Mouse (Mus musculus) heart, embryonic 14.5 days (tissue): ENCODE measurements at regions not wholly inside any gene's neighbourhood (a gene's known extent, or its start where the extent isn't known, plus 50 kb on each side); places are given as distances from the start of the nearest gene placed in this dataset.

ENCODE experiments used
- ATAC-seq: fragments of 200-750 bp; cut with Nextera tagmentation; 2 replicates; pipeline ENCODE4 v1.8.0; 2017; ENCODE audit warnings: low read depth, moderate TSS enrichment; ENCODE audit not compliant: insufficient number of reproducible peaks, insufficient read depth, low FRiP score
- H3K27ac ChIP-seq, 2 experiments: fragments of 200-500 bp in 1 of 2; fragments of 300-500 bp in 1 of 2; sonication (generic) in 1 of 2; replicated peaks in 1 of 2; 2 replicates each; pipeline ENCODE4 v1.5.1; 2012 to 2014; ENCODE audit warnings: low read depth in 2 of 2, low read length in 2 of 2, control low read depth in 1 of 2, mild to moderate bottlenecking in 1 of 2, mixed read lengths in 1 of 2; ENCODE audit not compliant: control insufficient read depth in 1 of 2, insufficient read depth in 1 of 2
- H3K27me3 ChIP-seq: fragments of 300-500 bp; sonication (generic); 2 replicates; pipeline ENCODE4 v1.6.1; 2014; ENCODE audit warnings: mild to moderate bottlenecking, low read length, control low read depth; ENCODE audit not compliant: control insufficient read depth, insufficient read depth
- H3K36me3 ChIP-seq: fragments of 300-500 bp; sonication (generic); 2 replicates; pipeline ENCODE4 v1.6.1; 2014; ENCODE audit warnings: mild to moderate bottlenecking, control low read depth, low read length, mixed read lengths; ENCODE audit not compliant: control insufficient read depth, insufficient read depth
- H3K4me1 ChIP-seq, 2 experiments: fragments of 200-500 bp in 1 of 2; fragments of 300-500 bp in 1 of 2; sonication (generic) in 1 of 2; 2 replicates each; pipeline ENCODE4 v1.6.1; 2012 to 2014; ENCODE audit warnings: low read length in 2 of 2, control low read depth in 1 of 2, mixed read lengths in 1 of 2; ENCODE audit not compliant: control insufficient read depth in 2 of 2, insufficient read depth in 2 of 2
- H3K4me2 ChIP-seq: fragments of 300-500 bp; sonication (generic); 2 replicates; pipeline ENCODE4 v1.6.1; 2014; ENCODE audit warnings: mild to moderate bottlenecking, low read length
- H3K4me3 ChIP-seq, 2 experiments: fragments of 200-500 bp in 1 of 2; fragments of 300-500 bp in 1 of 2; sonication (generic) in 1 of 2; 2 replicates each; pipeline ENCODE4 v1.5.1; 2012 to 2014; ENCODE audit warnings: low read length in 2 of 2, mild to moderate bottlenecking in 2 of 2, control low read depth in 1 of 2, low read depth in 1 of 2, moderate library complexity in 1 of 2; ENCODE audit not compliant: control insufficient read depth in 1 of 2, insufficient read depth in 1 of 2
- H3K9ac ChIP-seq: fragments of 300-500 bp; sonication (generic); 2 replicates; pipeline ENCODE4 v1.6.1; 2014; ENCODE audit warnings: mild to moderate bottlenecking, low read length
- H3K9me3 ChIP-seq: fragments of 300-500 bp; sonication (generic); 2 replicates; pipeline ENCODE4 v1.6.1; 2016; ENCODE audit warnings: low read length, control low read depth; ENCODE audit not compliant: control insufficient read depth
- WGBS: fragments of 180-500 bp; shearing (Covaris S2); extraction: QIAGEN DNeasy Blood & Tissue Kit; methylation state at CpG from one replicate; pipeline ENCODE4 v1.1.7; 2014; 5-methylcytosine and 5-hydroxymethylcytosine counted together

GRCm38 (mm10) chr12:97918416-97918815, 340.8 kb downstream of the Galc start:
- ATAC-seq = no peak
- Histone ChIP-seq H3K9me3 (no peaks in the 10 kb centered on the region), H3K4me1 (no peaks in the 10 kb centered on the region), H3K36me3 (no peaks in the 10 kb centered on the region), H3K4me3 (no peak overlapping the region), H3K27me3 (no peaks in the 10 kb centered on the region), H3K27ac (no peak overlapping the region), H3K9ac (no peak overlapping the region), H3K4me2 (no peak overlapping the region)
- WGBS = 89% methylated on average over 3 of the region's 3 CpGs

GRCm38 (mm10) chr12:97915026-97915425, 344.2 kb downstream of the Galc start:
- no peaks in the 10 kb centered on the region for H3K4me1 ChIP-seq
- H3K4me3 ChIP-seq = no peak overlapping the region
- H3K27me3 ChIP-seq = no peaks in the 10 kb centered on the region
- H3K36me3 ChIP-seq = no peaks in the 10 kb centered on the region
- no peak overlapping the region for H3K4me2 ChIP-seq
- no peak for ATAC-seq
- H3K27ac ChIP-seq = no peak overlapping the region
- H3K9ac ChIP-seq = no peak overlapping the region
- WGBS = 83% methylated on average over 4 of the region's 4 CpGs
- H3K9me3 ChIP-seq = no peaks in the 10 kb centered on the region

- no peak for ATAC-seq
- H3K9ac ChIP-seq = no peak overlapping the region
- no peaks in the 10 kb centered on the region for H3K36me3 ChIP-seq
- 67% methylated on average over 1 of the region's 1 CpGs for WGBS
- H3K27me3 ChIP-seq = no peaks in the 10 kb centered on the region
- no peaks in the 10 kb centered on the region for H3K4me1 ChIP-seq
- no peak overlapping the region for H3K27ac ChIP-seq
- no peaks in the 10 kb centered on the region for H3K9me3 ChIP-seq
- no peak overlapping the region for H3K4me3 ChIP-seq
- H3K4me2 ChIP-seq = no peak overlapping the region
These were observed 346.5 kb downstream of the Galc start for GRCm38 (mm10) chr12:97912730-97913129.

GRCm38 (mm10) chr12:97899266-97899665, 360.0 kb downstream of the Galc start:
- H3K27ac ChIP-seq = no peak overlapping the region
- H3K4me1 ChIP-seq = no peaks in the 10 kb centered on the region
- no peak for ATAC-seq
- no peaks in the 10 kb centered on the region for H3K36me3 ChIP-seq
- H3K4me2 ChIP-seq = no peak overlapping the region
- no peaks in the 10 kb centered on the region for H3K27me3 ChIP-seq
- no peak overlapping the region for H3K4me3 ChIP-seq
- 82% methylated on average over 5 of the region's 5 CpGs for WGBS
- no peak overlapping the region for H3K9ac ChIP-seq
- H3K9me3 ChIP-seq = no peaks in the 10 kb centered on the region

DNA sequence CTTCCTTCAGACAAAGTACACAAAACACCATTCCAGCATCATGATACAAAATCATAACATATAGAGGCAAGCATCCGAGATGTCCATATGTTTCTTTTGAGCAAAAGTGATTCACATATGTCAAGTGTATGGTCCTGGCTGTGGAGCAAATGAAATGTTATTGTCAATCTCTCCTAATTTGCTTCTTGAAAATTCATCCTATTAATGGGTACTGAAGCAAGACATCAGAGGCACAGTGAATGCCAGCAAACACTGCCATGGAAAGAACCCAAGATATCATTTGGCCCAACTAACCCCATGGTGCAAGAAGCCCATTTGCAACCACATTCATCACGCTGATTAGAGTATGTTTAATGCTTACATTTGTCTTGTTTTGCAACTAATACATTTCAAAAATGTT, 361.1 kb downstream of the Galc start:
- no peak overlapping the region for H3K4me3 ChIP-seq
- H3K27me3 ChIP-seq = no peaks in the 10 kb centered on the region
- no peak overlapping the region for H3K27ac ChIP-seq
- 82% methylated on average over 2 of the region's 2 CpGs for WGBS
- no peaks in the 10 kb centered on the region for H3K36me3 ChIP-seq
- no peak overlapping the region for H3K4me2 ChIP-seq
- no peak for ATAC-seq
- no peaks in the 10 kb centered on the region for H3K4me1 ChIP-seq
- no peaks in the 10 kb centered on the region for H3K9me3 ChIP-seq
- H3K9ac ChIP-seq = no peak overlapping the region

GRCm38 (mm10) chr12:97895981-97896380, 363.3 kb downstream of the Galc start:
- H3K4me1 ChIP-seq = no peaks in the 10 kb centered on the region
- no peak overlapping the region for H3K4me2 ChIP-seq
- no peaks in the 10 kb centered on the region for H3K9me3 ChIP-seq
- no peak overlapping the region for H3K4me3 ChIP-seq
- H3K27ac ChIP-seq = no peak overlapping the region
- no peaks in the 10 kb centered on the region for H3K36me3 ChIP-seq
- WGBS = 81% methylated on average over 2 of the region's 2 CpGs
- H3K9ac ChIP-seq = no peak overlapping the region
- ATAC-seq = no peak
- H3K27me3 ChIP-seq = no peaks in the 10 kb centered on the region

DNA sequence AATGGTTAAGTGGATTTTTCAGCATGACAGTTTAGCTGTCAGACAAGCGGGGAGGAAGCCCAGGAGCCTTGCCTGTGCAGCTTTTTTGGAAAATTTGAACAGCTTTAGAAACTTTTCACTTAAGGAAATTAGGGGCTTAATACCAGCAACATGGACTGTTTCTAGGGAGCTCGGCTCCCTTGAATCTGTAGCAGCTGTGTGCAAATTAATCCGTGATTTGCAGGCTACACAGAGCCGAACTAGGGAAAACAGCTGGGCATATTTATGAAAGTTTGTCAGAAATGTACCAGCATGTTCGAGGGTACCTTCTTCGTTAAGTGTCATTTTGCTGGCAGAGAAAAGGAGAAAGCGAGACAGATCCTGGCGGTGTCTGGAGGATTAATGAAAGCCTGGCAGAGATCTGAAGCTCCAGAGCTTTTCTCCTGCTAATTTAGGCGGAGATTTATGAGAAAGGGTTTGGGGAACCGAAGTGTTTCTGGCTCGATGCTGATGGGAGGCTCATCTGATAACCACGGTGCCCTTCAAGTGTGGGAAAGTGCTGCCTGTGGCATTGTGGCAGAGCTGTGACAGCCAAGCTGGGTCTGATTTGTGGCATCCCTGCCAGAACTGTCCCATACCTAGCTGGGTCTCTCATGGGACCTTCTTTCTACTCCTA, 370.3 kb downstream of the Galc start:
- Histone ChIP-seq H3K27ac (no peak overlapping the region), H3K27me3 (no peaks in the 10 kb centered on the region), H3K36me3 (no peaks in the 10 kb centered on the region), H3K9me3 (no peaks in the 10 kb centered on the region), H3K9ac (no peak overlapping the region; the same call in 1 of the 2 replicates), H3K4me2 (peak overlapping the region; percentile 44), H3K4me3 (no peak overlapping the region; a peak in 1 of 4 replicates), H3K4me1 (0 out of 4 replicates have a peak, but pooled peaks cover 0 to 2% of the 10 kb centered on the region in 2 experiments)
- WGBS = 31% methylated on average over 12 of the region's 12 CpGs
- ATAC-seq = no peak

DNA sequence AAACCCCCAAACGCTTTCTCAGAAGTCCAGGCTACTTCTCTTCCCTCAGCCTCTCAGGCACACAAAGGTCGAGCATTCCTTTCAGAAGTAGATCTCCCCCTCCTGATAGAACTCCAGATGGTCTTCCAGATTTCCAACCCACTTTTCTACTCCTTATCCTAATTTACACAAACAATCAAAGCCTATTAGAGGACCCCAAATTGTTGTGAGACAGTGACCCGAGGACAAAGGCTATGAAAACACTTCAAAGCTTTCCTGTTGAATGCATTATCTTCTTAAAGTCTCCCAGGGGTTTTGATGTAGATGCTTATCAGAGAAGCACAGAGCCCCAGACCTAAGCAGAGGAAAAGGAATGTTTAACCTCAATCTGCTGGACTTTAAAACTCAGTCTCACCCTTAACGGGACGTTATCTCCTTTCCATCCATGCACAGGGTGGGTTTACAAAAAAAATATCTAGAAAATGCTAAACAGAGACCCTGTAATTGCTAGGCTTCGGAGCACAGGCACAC, 370.9 kb downstream of the Galc start:
- no peak for ATAC-seq
- Histone ChIP-seq H3K36me3 (no peaks in the 10 kb centered on the region), H3K4me2 (0 out of 2 replicates have a peak overlapping the region, but pooled peaks have one; percentile 44), H3K27ac (no peak overlapping the region), H3K4me1 (0 out of 4 replicates have a peak, but pooled peaks cover 0 to 2% of the 10 kb centered on the region in 2 experiments), H3K9ac (no peak overlapping the region; the same call in 1 of the 2 replicates), H3K4me3 (no peak overlapping the region), H3K27me3 (no peaks in the 10 kb centered on the region), H3K9me3 (no peaks in the 10 kb centered on the region)
- WGBS = 10% methylated on average over 6 of the region's 6 CpGs
